Mouse (Mus musculus) stomach, postnatal 0 days (tissue): ENCODE results near the gene Fbxo46.

Experiments used
- CTCF ChIP-seq: IDR thresholded peaks from 2 replicates; pipeline ENCODE4 v1.5.1; 2016; ENCODE audit warnings: antibody characterized with exemption, low read depth, mild to moderate bottlenecking, moderate library complexity
- EP300 ChIP-seq: optimal IDR thresholded peaks from 2 replicates; pipeline ENCODE3; 2016; ENCODE audit warnings: antibody characterized with exemption

DNA sequence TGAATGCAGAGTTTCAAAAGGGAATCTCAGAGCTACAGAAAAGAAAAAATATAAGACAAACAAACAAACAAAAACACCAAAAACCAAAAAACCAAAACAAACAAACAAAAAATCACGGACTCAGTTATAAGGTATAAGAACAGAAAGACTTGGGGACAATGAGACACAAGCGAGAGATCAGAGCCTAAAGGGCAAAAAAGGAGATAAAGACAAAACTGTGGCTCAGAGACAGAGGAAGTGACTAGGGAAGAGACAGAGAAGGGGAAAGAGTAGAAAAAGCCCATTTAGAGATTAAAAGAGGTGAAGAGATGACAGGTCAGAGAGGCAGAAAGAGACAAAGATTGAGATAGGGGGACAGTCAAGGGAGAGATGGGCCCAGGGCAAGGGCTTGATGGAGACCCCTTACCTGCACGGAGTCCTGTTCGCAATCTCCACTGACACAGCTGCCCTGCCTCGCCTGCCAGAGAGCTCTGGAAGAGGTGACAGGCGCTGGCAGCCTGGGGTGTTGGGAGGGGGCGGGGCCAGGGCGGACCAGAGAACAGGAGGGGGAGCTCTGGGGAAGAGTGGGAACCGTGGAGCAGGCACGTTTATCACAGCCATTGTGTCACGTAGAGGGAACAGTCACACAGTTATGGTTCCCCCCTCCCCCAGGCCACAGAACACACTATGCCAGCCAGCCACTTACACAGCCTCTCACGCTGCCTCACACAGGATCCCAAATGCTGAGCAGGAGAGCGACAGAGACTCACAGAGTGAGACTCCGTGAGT, 46.2 kb downstream of the Fbxo46 start, which contains the start of gene Gipr:
- TF ChIP-seq CTCF, result no peak; the same call in 1 of the 2 replicates
- TF ChIP-seq EP300, result no peak
